Mouse (Mus musculus): ENCODE data around the gene Vat1. TPM values are rescaled to one million over a fixed set of nuclear protein-coding genes. Genes with fewer than 3 reads are reported as not detected.
A peak's percentile ranks its signal among the peaks of the same experiment; 100 is the strongest.
"Not testable (repeated sequence)": the region's sequence is repeated elsewhere in the genome, so short reads cannot be mapped to it uniquely, and the experiment has no call there.

The Vat1 gene
- polyA plus RNA-seq, 1 experiment = 140 TPM

DNA sequence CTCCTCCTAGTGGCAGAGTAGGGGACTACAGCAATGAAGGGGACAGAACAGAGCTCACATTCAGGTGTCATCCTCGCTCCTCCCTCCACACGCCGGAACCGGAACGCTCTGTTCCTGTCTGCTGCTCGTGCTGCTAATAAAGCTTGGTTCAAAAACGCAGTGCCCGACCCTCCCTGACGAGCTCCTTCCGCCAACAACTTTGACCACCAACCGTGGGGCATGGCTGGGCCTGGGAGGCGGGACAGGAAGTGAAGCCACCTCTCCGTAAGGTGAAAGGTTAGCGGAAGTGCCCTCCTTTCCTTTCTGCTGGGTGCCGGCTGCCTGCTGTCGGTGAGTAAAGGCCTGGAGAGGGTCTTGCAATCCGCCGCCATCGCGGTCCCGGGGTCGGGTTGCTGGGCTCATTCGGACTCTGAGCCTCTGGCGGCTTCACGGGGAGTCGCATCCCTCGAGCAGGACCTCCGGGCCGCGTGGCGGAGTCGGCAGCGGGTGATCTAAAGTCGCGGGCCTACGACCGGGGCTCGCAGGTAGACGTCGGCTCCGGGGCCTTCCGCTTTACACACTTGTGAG is 23.8 kb downstream of the Vat1 start, which contains the start of gene Rpl27:
Gene Rpl27 (plus strand): TSS at position 172 of the 567 bp plus-strand sequence.
- peak; percentile 97 for DNase-seq (ENCODE audit: low read depth)

- not testable (repeated sequence) for DNase-seq (ENCODE audit: low read depth)
Observed at GRCm38 (mm10) chr11:101441450-101442126, 24.4 kb downstream of the Vat1 start.

GRCm38 (mm10) chr11:101438006-101438405 is 28.0 kb downstream of the Vat1 start:
- not testable (repeated sequence) for DNase-seq (ENCODE audit: low read depth)

DNA sequence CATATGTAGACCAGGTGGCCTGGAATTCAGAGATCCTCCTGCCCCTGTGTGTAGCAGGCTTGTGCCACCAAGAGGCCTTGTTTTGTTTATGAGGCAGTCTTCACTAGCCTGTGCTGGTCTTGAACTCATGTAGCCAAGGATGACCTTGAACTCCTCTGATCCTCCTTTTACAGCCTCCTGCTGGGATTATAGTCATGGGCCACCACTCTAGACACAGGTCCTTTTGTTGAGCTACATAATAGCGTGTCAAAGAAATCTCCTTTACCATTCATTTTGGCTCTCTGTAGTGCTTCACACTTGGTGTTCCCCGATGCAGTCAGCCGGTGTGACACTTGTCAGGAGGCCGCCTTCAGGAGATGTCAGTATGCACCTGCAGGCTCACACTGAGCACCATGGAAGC is 29.1 kb downstream of the Vat1 start:
- no peak for DNase-seq (ENCODE audit: low read depth)

DNA sequence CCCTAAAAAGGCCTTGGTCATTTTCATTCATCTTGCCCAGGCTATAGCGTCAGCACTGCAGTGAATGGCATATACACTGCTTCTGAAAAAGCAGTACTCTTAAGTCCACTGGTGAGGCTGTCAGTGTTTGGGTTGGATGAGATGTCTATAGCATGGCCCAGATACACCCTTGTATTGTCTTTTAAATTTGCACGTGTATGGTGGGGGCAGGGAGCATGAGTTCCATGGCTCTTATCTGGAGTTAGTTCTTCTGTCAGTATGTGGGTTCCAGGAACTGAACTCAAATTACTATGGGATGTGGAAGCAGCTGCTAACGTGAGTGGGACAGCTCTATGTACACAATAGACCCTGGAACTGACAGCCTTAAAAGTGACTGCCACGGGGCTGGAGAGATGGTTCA is 30.2 kb downstream of the Vat1 start:
- no peak for DNase-seq (ENCODE audit: low read depth)

DNA sequence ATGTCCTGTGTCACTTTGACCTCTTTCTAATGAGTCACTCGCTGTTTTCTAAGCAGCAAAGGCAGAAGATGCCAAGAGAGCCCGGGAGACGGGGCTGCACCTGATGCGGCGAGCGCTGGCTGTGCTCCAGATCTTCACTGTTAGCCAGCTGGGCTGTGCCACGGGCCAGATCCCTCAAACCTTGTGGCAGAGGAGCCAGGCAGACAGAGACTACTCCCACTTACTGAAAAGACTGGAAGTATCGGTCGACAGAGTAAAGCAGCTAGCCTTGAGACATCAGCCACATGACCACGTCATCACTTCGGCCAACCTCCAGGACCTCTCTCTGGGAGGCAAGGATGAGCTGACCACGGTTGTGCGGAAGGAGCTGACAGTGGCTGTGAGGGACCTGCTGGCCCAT is 32.6 kb downstream of the Vat1 start:
- DNase-seq (ENCODE audit: low read depth) = no peak

GRCm38 (mm10) chr11:101431327-101431726 is 34.7 kb downstream of the Vat1 start:
- no peak for DNase-seq (ENCODE audit: low read depth)

DNA sequence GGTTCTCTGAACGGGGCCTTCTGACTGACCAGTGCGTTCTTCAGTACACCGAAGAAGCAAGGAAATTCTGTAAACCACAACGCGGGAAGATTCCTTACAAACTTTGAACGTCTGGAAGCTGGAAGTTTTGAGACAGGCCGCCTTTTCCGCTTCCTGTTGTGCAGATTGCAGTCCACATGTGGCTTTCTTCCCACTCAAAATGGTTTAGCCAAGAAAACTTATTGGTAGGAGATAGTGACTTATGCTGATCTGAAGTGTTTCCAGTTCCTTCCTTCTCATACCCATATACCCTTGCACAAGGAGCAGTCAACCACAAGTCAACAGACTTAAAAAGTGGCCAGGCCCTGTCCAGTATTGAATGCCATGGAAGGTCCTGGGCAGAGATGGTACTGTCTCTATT is 39.9 kb downstream of the Vat1 start:
- DNase-seq (ENCODE audit: low read depth) = no peak

GRCm38 (mm10) chr11:101424925-101425813 is 40.9 kb downstream of the Vat1 start, which contains the start of the genes Rundc1 and Ptges3l:
Gene Rundc1 (plus strand): TSS chr11:101425085.
Gene Ptges3l (minus strand): TSS chr11:101425333.
- DNase-seq (ENCODE audit: low read depth) = no peak

GRCm38 (mm10) chr11:101424105-101424851 is 41.8 kb downstream of the Vat1 start, which contains the start of gene Gm27029:
Gene Gm27029 (minus strand): TSS chr11:101424796.
- DNase-seq (ENCODE audit: low read depth) = no peak

- DNase-seq (ENCODE audit: low read depth) = no peak
Observed at GRCm38 (mm10) chr11:101420148-101420547, 45.9 kb downstream of the Vat1 start.

GRCm38 (mm10) chr11:101419610-101420009 is 46.4 kb downstream of the Vat1 start:
- DNase-seq (ENCODE audit: low read depth) = no peak

GRCm38 (mm10) chr11:101418991-101419390 is 47.0 kb downstream of the Vat1 start:
- no peak for DNase-seq (ENCODE audit: low read depth)

- DNase-seq (ENCODE audit: low read depth) = no peak
Observed at GRCm38 (mm10) chr11:101417101-101417855, 48.8 kb downstream of the Vat1 start, which contains the start of gene Aarsd1. Gene Aarsd1 (minus strand): TSS chr11:101417615.

DNA sequence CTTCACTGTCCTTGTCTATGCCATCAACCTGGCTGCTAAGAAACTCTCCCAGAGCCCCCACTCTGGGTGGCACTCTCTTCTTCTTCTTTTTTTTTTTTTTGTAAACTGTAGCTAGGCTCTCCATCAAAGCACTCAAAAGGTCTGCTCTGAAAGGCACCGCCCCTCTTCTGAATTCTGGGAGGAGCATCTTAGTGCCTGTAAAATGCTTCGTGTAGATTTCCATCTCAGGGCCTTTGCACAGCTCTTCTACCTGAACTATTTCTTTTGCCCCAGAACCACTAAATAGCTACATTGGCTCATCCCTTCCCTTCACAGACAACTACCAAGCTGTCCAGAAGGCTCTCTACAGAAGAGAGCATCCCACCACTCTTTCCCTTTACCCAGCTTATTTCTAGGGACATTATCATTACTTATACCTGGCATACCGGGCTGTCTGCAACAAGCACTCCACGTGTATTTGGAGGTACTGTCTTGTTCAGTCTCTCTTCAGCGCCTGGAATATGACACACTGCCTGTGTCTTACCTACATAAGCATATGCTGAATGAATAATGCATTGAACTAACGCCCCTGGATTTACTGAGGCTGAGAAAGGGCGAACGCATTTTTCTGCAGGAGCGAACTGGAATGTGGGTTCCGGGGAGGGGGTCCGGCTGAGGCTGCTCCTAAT is 49.5 kb downstream of the Vat1 start:
- no peak for DNase-seq (ENCODE audit: low read depth)

GRCm38 (mm10) chr11:101415306-101415705 is 50.7 kb downstream of the Vat1 start:
- DNase-seq (ENCODE audit: low read depth) = no peak
